Mouse (Mus musculus) G1E (cell line): ENCODE results near the gene Abca4.
A peak's percentile ranks its signal among the peaks of the same experiment; 100 is the strongest.

Source experiments
- CTCF ChIP-seq: IDR thresholded peaks from 2 replicates; pipeline ENCODE4 v1.5.1; 2012; ENCODE audit warnings: low read depth, low read length, inconsistent platforms, mixed read lengths
- GATA1 ChIP-seq: IDR thresholded peaks from 2 replicates; pipeline ENCODE4 v1.6.1; 2012; ENCODE audit warnings: borderline replicate concordance, low read length, inconsistent platforms, mixed read lengths
- POLR2AphosphoS5 ChIP-seq: IDR thresholded peaks from 2 replicates; pipeline ENCODE4 v1.6.1; 2012; ENCODE audit warnings: low read depth, low read length, inconsistent platforms; ENCODE audit not compliant: insufficient replicate concordance
- TAL1 ChIP-seq: conservative IDR thresholded peaks from 2 replicates; pipeline ENCODE4 v1.6.1; 2012; ENCODE audit warnings: low read depth, low read length, inconsistent platforms, mixed read lengths

DNA sequence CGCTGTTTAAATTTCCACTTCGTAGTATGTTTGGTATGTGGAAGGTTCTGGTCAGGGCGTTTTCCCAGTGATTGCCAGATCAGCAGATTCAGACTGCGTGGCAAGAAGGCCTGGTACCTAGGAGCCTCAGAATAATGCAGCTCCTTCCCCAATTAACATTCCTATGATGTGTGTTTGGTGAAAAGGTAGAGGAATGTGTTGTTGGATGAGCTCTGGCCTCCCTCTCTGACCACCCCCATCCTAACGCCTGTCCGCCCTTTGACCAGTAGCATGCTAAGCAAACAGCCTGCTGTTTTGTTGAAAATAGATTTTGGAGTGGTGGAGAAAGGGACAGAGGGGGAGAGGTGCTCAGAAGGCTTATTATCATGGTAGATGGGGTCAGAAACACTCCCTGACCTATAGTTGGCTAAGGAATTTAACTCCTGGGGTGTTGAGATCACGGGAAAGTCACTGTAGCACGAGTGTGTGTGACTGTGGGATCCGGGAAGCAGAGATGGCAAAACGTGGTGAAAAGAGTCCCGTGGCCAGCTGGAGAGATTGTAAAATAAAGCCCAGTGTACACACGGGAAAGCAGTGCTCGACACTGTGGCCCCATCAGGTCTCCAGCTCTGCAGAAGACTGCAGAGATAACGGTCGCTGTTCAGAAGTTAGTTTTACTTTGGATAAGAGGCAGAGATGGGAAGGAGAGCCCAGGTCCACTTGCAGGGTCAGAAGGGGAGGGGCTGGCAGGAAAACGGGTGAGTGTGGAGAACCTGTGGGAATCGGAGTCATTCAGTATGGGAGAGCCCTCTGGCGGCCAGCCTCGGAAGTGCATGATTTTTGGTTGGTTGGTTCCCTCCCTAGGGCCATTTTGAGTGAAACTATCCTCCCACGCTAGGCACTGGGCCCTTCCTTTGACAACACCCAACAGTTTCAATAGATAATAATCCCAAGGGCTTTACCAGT, 59.9 kb downstream of the Abca4 start:
- TF ChIP-seq TAL1 = no peak
- TF ChIP-seq GATA1 = no peak
- peak; percentile 61 for TF ChIP-seq CTCF
- TF ChIP-seq POLR2AphosphoS5 = no peak
